Mouse (Mus musculus): Measurements from ENCODE around the gene Igfbp2.

Igfbp2 gene

GRCm38 (mm10) chr1:72856209-72856909 lies 32.1 kb downstream of the Igfbp2 start:
- no peak for DNase-seq

DNA sequence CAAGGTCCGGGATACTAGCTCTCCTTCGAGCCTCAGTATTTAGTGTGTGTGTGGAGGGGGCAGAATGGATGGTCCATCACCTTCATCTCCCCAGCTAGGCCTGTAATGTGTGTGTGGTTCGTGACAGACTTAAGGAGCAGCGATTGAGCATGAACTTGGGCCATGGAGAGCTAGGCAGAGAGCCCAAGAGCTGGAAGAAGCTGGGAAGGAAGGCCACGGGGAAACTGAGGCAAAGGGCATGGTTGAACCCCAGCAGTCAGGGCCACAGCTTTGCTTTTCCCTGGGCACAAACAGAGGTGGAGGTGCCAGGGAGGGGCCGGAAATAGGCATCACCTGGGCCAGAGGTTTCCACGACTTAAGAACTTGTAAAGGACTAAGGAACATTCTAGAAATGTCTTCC lies 32.8 kb downstream of the Igfbp2 start:
- DNase-seq, result no peak

DNA sequence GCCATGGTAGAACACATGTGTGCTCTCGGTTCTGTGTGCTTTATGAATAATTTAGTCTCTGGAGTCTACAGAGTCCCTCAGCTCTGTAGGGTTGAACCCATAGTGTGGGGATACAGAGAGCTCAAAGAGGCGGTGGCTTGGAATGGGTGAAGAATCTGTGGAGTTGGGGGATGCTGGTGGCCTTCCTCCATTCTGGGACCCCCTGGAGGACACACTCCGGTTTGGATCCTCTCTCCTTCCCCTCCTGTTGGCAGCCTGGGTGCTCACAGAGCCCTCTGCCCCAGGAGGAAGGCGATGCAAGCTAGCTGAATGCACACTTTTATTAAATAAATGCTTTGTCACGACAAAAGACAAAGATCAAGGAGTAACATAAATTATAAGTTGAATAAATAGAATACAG lies 33.3 kb downstream of the Igfbp2 start:
- DNase-seq, result no peak

- no peak for DNase-seq
These were observed 34.0 kb downstream of the Igfbp2 start for GRCm38 (mm10) chr1:72858286-72858685.

DNA sequence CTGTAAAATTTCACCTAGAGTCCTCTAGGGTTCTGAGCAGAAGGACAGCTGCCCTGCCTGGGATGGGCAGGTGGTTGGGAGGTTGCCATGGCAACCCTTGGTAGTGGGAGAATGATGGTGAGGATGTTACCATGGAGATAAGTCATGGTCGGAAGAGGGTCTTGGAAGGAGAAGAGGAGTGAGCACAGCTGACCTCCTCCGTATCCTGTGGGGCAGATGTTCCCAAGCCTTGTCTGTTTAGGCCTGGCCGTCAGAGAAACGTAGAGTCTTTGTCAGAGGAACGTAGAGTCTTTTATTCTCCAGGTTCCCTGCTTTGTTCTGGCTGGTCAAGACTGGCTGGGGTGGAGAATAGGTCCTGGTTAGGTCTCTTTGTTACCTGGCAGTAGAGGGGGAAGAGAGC lies 34.6 kb downstream of the Igfbp2 start:
- DNase-seq, result no peak

- no peak for DNase-seq
These were observed 35.7 kb downstream of the Igfbp2 start for GRCm38 (mm10) chr1:72859963-72860362.

- no peak for DNase-seq
These were observed 36.2 kb downstream of the Igfbp2 start for GRCm38 (mm10) chr1:72860502-72860901.

DNA sequence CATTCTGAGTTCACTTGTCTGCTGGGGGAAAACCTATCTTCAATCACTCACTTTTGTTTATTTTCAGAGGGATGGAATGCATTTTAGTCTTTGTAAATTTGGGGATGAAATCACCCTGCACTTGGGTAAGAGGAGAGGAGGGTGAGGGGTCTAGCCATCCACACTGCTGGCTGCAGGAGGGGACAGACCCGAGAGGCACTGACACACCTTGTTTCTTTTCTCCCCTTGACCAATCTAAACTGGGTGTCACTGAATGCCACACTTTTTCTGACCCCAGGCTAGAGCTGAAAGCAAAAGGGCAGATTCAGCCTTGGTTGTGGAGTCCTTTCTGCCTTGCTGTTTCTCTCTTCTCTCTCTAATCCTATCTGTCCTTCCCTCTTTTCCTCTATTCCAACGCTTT lies 37.4 kb downstream of the Igfbp2 start:
- DNase-seq, result no peak

- no peak for DNase-seq
These were observed 37.9 kb downstream of the Igfbp2 start for GRCm38 (mm10) chr1:72862248-72862647.

DNA sequence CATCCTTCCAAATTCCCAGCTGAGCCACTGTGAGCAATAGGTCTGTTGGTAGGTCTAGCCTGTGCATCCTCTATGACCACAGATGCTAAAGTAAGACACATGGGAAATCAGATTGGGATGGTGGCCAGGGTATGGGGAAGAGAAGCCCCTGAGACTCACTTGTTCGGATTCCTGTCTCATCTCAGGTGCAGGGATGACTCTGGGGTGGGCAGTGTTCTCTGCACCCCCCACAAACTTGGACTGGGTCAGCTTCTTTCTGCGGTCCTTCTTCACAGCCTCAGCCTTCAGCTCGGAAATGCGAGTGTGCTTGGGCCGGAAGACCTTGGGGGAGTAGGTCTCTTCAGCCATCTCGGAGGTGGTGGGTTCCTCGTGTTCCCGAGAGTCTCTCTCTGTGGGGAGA lies 39.4 kb downstream of the Igfbp2 start:
- no peak for DNase-seq

DNA sequence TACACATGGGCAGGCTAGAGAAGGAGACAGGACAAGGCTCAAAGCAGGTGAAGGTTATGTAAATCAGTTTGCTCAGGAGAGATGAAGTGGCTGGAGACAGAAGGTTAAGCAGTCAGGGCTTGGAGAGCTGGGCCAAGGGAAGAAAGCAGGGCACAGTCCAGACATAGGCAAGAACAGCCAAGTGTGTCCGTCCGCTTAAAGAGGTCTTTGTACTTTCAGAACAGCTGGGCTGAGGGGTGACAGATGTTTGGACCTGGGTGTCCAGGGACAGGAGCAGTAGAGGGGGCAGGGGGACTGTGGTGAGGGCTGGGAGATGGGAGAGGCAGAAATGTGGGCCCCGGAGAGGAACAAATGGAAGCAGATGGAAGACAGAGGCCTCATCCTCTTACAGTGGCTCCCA lies 40.0 kb downstream of the Igfbp2 start:
- no peak for DNase-seq

DNA sequence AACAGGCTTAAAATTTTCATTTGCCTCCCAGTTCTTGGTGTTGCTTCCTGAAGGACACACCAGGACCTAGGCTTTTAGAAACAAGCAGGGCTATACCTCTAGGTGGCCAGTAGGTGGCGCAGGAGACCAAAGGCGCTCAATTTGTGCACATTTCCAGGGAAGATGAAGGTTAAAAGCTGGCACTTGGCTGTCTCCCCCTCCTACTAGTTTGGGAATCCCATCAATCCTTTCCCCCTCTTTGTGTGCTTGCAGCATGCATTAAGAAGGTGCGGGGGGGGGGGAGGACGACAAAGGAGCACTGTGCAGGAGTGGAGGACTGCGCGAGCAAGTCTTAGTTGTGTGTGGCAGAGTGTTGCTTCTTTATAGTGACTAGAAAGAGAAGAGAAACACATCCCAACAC lies 41.6 kb downstream of the Igfbp2 start:
- DNase-seq, result peak; percentile 75

DNA sequence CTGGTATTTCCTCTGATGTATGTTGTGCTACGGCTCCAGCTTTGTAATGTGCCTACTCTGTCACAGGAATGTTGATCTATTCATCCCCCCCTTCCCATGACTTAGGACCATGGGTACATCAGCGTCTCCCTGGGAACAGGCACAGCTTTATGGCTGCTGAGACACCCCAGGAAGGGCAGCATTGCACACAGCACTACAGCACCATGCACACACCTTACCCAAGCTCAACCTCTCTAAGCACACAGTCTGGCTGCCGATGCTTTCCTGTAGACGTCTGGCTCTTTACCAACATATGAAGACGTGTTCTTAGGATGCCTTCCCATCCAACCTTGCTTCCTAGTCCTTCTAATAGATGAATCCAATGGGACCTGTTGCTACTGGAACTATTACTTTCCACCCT lies 42.1 kb downstream of the Igfbp2 start:
- DNase-seq, result no peak

DNA sequence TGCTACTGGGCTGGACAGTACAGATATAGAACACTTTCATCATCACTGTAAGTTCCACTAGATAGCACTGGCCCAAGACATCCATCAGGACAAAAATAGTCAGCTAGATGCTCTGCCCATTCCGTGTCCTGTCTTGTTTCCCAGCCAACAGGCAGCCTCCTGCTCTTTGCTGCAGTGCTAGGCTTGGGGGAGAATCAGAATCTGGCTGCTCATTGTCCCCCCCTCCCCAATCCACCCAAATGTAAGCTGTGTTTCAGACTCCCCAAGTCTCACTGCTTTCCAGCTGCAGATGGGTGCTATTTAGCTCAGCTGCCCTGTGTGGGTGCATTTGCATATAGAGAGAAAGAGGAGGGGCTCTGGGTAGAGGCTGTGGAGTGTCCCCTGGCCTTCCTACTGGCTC lies 43.0 kb downstream of the Igfbp2 start:
- DNase-seq, result no peak

DNA sequence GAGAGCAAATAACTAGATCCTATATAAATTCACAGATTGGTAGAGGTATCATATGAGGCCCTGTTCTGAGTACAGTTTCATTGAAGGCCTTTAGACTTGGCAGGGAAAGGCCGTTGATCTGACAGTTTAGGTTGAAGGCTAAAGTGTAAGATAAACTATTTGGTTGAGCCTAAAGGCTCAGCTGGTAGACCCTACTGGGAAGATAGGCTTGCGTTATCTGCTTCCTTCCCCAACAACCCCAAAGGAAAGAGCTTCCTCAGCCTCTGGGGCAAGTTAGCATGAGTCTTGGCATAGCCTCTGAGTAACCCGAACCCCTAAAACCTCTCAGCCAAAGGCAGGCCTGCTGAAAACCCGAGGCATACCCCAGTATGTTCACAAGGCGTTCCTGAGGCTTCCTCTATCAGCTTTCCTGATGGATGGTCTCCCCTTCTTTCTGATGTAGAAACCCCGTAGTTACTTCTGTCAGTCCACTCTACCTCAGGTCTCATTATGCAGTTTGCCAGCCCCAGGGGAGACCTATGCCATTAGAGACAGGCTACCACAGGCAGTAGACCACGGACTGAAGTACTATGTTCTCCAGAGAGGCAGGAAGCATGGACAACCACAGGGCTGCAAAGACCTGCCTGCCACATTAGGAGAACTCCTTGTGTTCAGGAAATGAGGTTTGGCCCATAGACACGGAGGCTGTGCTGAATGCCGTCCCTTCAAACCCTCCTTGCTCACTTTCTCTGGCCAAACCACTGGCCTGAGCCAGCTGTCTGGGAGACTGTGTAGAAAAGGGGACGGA lies 44.3 kb downstream of the Igfbp2 start:
- DNase-seq, result no peak

DNA sequence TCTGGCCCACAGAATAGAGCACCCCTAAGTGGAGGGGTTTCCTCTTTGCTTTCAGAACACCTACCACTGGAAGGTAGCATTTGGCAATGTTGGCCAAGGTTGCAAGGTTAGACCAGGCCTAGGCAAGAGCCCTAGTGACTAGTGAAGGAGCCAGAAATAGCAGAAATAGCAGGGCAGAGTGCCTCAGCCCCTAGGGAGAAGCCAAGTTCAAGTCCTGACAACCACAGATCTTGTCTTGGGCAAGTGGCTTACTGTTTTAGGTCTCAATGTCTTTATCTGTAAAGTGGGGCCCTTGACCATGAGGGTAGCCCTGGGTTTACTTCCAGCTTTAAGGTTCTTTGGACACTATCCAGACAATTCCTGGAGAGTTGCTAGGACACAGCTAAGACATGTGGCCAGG lies 45.0 kb downstream of the Igfbp2 start:
- no peak for DNase-seq

DNA sequence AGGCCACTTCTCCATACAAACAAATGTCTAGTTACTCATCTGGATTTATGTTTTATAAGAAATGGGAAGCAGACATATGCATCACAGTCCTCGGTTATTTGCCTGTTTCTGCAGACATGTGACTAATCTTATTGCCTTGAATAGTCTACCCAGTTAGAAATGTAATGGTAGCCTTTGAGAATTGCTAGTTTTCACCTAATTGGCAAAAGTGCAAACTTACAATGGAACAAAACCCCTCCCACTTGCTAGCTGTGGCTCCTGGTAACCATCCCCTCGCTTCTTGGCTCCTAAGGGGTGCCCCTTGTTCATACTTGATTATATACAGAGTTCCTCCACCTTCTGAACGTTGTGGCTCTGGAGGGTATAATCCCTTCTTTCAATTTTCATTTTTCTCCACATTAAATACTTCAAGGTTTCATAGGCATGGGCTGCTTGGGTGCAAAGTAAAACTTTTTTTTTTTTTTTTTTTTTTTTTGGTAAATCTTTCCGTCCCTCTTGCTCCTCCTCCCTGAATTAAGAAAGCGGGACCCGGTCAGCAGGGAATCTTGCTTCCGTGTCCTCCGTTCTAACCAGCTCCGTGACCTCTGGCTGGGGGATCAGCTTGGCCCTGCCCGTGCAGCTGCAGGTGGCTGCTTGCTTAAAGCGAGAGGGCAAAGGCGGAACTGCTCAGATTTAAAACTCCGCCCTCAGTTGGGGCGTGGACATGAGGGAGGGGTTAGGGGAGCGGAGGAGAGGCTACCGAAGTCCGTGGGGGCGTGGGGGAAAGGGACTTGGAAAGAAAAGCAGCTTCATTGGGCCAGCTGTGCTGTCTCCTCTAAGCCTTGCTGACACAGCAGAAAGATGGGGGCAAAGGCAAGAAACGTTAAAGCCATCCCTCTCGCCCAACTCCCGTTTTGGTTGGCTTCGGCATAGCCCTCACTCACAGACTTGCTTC lies 45.6 kb downstream of the Igfbp2 start:
- DNase-seq, result peak; percentile 69

- DNase-seq, result peak; percentile 91
These were observed 46.5 kb downstream of the Igfbp2 start for GRCm38 (mm10) chr1:72870615-72871336.

DNA sequence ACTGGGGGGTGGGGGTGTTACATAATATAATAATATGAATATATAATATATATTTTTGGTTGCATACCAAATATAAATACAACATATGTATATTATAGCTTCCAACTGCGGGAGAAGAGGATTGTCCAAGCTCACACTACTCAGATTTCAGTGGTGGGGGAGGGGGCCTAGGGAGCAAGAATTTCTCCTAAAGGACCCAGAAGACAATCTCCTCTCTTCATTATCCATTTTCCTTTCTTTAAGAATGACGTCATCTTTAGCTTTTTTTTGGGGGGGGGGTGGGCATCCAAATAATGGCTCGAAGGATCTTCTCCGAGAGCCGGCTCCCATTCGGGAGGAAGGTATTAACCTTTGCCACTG lies 47.0 kb downstream of the Igfbp2 start:
- no peak for DNase-seq

DNA sequence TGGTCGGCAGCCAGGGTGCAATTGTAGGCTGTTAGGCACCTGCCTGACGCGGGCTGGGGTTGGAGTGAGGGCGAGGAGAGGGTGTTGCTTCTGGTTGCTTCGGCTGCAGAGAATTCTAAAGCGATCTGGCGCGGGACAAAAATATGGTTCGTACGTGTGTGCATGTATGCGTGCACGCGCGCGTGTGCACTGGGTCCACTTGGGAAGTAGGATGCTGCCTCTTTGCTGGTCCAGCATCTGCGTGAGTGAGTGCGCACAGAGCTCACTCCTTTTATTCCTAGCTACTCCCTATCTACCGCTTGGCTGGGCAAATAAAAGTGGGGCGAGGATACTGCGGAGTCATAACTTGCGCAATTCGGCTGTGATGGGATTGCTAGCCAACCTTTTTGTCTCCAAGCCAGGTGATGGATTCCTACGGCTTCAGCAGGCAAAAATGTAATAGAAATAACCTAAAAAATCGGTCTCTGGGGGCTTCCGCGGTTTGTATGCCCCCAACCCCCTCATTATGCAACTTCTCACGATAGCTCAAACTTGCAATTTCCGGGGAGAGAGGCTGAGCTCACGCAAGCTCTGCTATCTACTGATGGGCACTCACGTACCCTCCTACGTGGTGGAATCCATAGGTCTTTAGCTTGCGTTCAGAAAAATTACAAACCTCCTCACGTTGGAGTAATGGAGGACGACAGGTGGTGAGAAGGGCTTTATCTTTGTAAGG lies 47.6 kb downstream of the Igfbp2 start:
- peak; percentile 65 for DNase-seq

- DNase-seq, result peak; percentile 59
These were observed 48.2 kb downstream of the Igfbp2 start for GRCm38 (mm10) chr1:72872521-72872920.

DNA sequence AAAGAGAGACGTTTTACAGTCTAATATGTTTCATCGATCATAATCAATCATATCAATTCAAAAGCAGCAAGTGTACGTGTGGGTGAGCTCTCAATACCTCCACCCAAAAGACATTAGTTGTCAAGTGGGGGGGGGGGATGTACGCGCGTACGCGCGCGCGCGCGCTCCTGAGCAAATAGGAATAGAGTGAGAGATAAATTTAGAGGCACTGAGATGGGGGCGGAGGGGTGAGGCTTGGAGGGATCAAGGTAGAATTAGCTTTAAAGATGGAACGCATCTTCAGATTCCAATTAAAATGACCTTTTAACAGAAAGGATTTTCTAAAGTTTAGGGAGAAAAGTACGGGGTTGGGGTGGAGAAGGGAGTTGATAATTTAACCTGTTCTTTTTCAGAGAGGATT lies 48.8 kb downstream of the Igfbp2 start:
- DNase-seq, result no peak

Measured in right cerebral cortex, postnatal 25 days (tissue).